Mouse (Mus musculus) adipocyte (in vitro differentiated cells): Measurements from ENCODE around the gene Tmem41a.

ENCODE experiments used
- DNase-seq: peaks from one replicate; pipeline ENCODE4 v3.0.0-alpha.2; 2016; ENCODE audit warnings: low spot score

The Tmem41a gene

DNA sequence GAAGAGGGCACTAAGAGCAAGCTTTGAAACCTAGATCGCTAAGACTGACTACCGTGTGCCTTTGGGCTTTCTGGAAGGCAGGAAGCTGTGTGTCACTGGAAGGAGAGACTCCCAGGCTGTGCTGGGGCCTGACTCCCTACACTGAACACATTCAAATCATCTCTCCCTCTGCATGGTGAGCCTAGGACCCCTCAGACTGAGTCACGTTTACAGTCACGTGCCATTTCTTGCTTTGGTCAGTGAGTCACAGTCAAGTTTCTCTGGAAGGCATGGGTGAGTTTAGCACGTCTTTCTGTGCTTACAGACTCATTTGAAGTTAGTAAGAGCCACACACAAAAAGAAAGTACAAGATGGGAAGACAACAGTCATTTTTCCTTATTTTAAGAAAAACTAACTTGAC lies 46.1 kb downstream of the Tmem41a start:
- no peak for DNase-seq

DNA sequence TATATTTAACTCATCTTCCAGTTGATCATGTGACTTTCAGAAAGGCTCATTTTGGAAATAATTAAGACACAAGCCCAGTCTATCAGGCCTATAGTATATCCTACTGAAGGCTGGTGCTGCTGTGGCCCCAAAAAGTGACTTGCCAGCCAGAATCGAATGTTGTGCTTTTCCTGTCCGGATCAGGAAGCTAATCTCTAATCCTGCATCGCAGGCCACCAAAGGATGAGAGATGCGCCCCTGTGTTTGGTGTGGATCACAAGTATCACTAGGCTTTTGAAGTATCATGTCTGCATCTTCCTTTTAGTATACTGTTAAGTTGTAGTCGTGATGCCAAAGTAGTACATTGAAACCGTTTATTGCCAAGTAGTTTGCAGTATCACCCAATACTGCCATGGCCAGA lies 53.5 kb downstream of the Tmem41a start:
- DNase-seq = no peak

DNA sequence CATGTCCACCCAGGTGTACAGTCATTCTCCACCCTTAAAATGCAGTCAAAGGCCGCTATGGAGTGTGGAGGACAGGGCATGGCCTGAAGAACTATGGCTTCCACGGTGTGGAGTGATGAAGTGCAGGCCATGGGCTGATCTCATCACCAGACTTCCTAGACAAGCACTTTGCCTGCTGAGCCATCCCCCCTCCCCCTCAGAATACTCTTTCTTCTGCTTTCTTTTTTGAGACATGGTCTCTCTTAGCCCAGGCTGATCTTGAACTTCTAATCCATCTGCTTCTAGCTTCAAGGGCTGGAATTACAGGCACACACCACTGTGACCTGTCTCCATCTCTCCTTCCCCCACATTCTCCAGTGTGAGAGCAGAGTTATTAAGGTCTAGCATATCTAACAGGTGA lies 59.8 kb downstream of the Tmem41a start:
- DNase-seq = no peak
